Mouse (Mus musculus) hematopoietic stem cell, adult 5-6 weeks (primary cell): ENCODE measurements around the gene Celsr1. TPM values are rescaled to one million over a fixed set of nuclear protein-coding genes. Genes with fewer than 3 reads are reported as not detected.

ENCODE experiments used
- ATAC-seq, 2 experiments: fragments of 125-278 bp in 1 of 2; replicated peaks in 1 of 2; 2 replicates each; pipeline ENCODE4 v1.8.0; 2016 to 2017; ENCODE audit warnings: inconsistent platforms in 2 of 2, mild to moderate bottlenecking in 2 of 2, moderate number of reproducible peaks in 2 of 2, low read depth in 1 of 2, moderate TSS enrichment in 1 of 2; ENCODE audit not compliant: low FRiP score in 2 of 2, poor library complexity in 2 of 2, severe bottlenecking in 2 of 2, insufficient read depth in 1 of 2, low TSS enrichment in 1 of 2
- total RNA-seq: library from RNA; stranded (forward); fragments of 172-1452, 232-1000 nt; gene quantifications from 2 replicates; pipeline ENCODE4 v1.2.3, GENCODE M21; 2017

Gene Celsr1
- 3.0 and 7.9 TPM in 2 replicates for total RNA-seq

DNA sequence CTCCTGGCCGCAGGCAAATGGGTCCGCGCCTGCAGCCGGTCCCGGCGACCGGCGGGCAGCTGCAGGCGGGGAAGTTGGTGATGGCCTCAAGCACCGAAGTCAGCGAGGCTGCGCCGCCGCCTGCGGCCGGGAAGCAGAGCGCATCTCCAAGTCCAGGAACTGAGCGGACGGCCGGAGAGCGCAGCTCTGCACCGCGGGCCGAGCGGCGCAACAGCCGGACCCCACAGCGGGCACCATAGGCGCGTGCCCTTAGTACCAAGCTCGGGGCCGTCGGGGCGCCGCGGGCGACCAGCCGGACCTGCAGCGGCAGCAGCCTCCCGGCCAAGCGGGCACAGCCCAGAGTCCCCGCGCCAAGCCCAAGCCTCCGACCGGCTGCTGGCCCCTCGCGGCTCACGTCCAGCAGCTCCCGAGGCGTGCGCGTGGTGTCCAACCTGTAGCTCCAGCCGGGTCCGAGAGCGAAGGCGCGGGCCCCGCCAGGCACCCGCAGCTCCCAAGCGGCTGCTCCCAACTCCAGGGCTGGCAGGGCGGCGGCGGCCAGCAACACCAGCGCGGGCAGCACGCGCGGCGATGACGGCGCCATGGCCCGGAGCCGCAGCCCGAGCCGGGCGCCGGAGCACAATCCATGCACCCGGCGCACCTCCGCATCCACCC lies at the start of gene Celsr1:
Gene Celsr1 (minus strand): TSS at position 587 of the 651 bp plus-strand sequence.
- no peak for ATAC-seq

DNA sequence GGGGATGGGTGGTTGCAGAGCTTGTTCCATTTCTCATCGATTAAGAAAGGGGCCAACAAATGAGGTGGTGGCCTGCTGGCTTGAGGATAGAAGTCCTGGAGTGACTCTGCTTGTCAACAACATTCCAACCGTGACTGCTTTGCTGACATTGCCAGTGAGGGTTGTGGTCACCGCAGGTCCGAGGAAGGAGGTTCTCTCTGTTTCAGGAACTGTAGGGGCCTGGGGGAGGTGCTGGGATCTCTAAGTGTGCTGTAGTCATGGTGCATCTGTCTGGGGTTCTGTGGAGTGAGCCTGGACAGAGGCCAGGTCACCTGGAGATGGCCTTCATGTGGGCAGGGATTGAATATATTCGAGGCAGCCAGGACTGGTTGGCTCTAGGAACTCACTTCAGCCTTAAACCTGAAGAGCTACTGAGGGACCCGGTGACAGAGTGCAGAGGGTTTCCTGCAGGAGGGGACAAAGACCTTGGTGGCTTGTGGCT lies 49.7 kb upstream of the Celsr1 start:
- peak; percentile 35 to 39; a peak in 3 of 4 replicates for ATAC-seq

DNA sequence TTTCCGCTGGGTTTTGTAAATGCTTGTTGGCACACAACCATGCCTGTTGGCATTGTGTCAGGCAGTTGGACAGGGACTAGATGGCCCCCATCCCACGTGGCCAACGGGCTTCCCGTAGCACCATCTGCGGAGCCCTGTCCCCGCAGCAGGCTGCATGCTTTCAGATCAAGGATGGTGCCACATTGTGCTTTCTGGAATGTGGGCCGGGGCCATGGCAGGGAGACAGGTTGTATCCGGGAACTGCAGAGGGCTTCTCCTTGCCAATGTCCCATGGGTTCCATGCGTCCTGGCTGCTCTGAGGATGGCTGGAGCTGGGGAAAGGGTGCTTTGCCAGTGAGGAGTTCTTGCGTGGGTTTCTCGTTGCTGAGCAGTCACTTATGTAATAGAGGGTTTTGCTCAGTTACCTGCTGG lies 49.0 kb upstream of the Celsr1 start:
- no peak for ATAC-seq

GRCm38 (mm10) chr15:86081654-86082053 lies 48.1 kb upstream of the Celsr1 start:
- ATAC-seq, result no peak

DNA sequence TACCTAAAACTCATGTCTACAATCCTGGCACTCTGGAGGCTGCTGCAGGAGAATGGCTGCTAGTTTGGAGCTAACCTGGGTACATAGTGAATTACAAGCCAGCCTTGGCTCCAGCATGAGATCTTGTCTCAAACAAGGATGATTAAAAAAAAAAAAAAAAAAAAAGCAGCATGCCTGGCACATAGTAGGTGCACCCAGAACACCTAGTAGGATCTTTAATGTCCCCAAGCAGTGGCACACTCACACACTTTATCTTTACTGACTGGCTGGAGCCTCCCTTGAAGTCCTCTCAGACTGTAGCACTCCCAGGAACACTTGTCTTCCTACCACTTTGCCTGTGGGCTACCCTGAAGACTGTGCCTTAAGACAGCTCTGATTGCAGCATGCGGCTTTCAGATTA lies 46.8 kb upstream of the Celsr1 start:
- ATAC-seq, result no peak

DNA sequence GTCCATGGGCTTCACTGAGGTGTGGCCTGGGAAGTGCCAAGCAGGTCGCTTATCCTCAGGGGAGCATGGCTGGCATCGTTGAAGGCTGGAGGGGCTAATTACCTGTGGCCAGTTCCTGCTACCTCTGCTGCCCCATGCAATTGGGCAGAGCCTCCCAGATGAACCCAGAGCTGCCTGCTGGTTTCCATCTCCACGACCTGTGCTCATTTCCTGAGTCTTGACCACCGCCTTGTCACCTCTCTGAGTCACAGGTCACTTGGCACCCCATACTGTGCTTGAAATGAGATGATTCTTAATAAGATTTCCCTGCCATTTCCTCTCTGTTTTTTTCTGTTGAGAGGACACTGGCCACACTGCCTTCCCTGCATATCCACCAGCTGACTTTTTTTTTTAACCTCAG lies 46.3 kb upstream of the Celsr1 start:
- no peak for ATAC-seq

GRCm38 (mm10) chr15:86079467-86079866 lies 45.9 kb upstream of the Celsr1 start:
- no peak for ATAC-seq

DNA sequence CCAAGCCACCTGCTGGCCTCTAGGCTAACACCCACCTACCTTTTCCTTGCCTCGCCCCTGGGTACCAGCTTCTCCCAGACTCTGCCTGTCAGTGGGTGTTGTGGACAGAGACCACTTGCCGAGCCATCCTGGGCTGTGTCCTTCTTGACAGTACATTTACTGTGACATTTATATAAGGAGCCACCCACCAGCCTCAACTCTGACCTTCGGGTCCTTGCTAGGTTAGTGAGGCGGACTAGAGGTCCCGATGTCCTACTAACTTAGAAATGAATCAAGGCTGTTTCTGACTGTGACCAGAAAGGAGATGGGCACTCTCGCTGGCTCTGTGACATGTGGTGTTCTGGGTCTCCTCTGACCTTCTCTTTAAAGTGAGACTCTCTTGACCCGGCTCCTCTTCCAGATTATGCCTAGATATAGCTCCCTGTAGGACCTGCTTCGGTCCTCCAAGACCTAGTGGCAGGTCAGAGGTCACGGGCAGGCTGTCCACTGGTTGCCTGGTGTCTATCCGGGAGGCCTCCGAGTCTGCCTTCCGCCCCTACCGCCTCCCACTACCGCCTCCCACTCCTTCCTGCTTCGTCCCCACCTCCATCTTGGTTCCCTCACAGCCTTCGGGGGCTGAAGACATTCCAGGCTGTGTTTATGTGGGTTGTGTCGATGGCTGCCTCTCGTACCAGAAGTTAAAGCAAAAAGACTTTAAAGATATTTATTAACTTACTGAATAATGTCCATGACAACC lies 45.1 kb upstream of the Celsr1 start:
- ATAC-seq, result no peak

GRCm38 (mm10) chr15:86077934-86078333 lies 44.4 kb upstream of the Celsr1 start:
- no peak for ATAC-seq

DNA sequence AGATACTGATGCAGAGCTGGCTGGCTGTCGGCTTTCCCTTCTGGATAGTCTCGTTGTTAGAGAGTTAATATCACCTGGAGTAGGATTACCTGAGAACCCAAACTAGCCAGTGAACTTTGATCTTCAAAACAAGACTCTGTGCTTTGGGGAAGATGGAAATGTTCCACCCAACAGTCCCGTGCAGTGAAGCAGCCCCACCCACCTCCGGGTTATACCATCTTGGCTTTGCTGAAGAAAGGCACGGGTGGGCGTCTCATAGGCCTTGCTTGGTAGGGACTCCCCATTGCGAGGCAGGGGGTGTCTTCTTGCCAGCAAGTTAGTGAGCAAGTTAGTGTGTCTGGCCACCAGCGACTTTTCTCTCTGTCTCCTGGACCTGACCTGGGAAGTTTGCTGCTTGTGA lies 42.8 kb upstream of the Celsr1 start:
- no peak for ATAC-seq

GRCm38 (mm10) chr15:86076048-86076315 lies 42.4 kb upstream of the Celsr1 start:
- ATAC-seq, result no peak

DNA sequence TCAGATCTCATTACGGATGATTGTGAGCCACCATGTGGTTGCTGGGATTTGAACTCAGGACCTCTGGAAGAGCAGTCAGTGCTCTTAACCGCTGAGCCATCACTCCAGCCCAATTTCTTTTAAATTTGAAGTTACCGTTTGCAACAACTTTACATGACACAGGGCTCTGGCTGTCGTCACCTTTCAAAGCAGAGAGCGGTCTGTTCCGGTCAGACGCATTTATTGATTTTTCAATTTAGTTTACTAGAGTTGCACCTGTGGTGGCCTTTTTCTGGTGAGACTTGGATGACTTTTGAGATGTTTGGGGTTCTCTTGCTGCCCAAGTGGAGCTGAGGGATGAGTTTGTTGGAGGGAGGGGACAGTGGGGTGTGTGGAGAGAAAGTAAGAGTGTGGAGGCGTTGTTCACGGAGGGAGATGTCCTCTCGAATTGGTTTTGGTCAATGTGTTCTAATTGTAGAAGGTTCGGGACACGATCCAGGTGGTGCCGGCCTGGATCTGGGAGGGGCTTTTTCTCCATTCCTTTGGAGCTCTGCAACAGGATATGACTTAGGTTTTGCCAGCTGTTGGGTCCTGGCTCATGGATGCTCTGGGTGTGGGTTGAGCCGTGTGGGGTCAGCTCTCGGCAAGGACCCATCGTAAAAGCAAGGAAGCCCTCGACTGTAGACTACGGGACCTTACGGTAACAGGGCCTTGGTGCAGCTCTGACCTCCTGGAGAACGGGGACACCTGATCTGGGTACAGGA lies 41.9 kb upstream of the Celsr1 start:
- ATAC-seq, result no peak

DNA sequence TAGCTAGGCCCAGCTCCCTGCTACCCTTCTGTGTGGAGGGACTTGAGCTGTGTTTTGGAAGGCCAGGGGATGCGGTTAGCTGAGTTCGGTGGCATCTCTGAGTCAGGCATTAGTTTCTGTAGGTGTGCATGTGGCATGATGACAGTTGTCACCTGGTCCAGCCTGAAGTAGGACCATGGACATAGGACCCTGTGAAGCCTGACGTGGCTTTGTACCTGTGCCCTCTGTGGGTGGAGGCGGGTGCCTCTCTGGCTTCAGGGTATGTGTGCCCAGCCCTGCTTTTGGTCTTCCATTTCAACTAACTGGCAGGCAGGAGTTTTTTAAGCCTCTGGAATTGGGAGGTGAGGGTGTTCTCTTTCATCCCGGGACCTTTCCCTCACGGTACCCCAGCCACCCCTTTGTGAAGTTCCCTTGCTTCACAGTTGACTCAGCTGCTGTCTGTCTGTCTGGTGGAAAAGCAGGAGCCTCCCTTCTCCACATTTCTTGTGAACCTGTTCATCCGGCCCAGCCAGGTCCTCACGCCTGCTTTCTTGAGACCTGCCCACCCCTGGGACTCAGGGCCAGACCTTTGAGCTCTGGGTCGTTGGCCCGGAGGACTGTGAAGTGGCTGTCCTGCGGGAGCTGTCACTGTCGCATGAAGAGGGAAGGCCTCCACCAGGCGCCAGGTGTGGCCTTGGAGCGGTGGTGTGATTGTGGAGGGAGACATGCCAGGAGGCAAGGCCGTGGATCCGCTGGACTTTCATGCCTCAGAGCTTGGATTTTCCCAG lies 40.8 kb upstream of the Celsr1 start:
- no peak for ATAC-seq

- ATAC-seq, result no peak
Observed at GRCm38 (mm10) chr15:86071166-86071565, 37.6 kb upstream of the Celsr1 start.

DNA sequence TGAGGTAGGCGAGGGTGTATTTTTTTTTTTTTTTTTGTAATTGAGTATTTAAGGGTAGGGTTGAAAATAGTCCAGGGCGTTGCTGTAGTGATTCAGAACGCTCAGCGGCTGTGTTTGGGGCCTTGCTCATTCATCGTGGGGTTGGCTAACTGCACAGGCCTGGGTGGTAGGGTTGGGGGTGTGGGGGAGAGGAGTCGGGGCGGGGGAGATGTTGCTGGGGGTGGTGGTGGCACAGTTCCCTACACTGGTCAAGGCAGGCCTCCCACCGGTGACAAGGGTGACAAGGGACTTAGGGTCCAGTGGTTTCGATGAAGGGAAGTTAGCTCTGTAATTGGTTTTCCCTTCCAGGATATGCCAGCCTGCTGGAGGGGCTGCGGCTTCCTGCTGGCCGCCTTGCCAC lies 36.8 kb upstream of the Celsr1 start:
- peak; percentile 26 to 33; a peak in 2 of 4 replicates for ATAC-seq

DNA sequence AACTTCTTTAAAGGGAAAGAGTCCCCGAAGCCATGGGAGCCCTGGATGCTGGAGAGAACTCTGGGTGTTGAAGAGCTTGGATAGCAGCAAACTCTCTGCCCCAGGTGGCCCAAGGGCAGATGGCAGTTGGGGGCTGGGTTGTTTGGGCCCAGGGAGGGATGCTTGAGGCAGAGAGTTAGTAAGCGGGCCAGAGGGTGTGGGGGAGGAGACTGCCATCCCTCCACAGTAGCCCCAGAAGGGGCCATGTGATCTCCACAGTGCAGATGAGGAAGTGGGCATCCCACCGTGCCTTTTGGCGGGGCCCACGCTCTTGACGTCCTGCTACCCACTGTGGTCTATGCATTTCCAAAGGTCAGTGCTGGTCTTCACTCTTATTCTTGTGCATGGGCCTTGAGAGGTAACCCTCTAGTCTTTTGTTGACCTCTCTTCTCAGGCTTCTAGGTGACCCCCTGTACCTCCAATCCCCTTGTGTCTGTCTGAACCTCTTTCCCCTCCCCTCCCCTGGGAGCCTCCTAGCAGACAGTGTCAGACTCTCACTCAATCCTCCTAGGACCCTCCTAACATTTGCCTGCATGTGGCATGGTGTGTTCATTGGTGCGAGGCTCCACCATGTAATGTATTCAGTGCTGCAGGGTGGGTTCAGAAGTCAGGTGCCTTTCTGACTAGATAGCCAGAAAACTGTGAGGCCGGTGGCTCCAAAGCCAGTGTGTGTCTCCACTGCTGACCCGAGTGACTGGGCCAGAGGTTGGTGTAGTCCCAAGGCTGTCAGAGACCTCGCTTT lies 35.6 kb upstream of the Celsr1 start:
- peak; percentile 28 to 40; a peak in 2 of 4 replicates for ATAC-seq

- no peak for ATAC-seq
Observed at GRCm38 (mm10) chr15:86067941-86068495, 34.4 kb upstream of the Celsr1 start.
